Mouse (Mus musculus): Measurements from ENCODE around the gene Gm49388. TPM values are rescaled to one million over a fixed set of nuclear protein-coding genes. Genes with fewer than 3 reads are reported as not detected.
A peak's percentile ranks its signal among the peaks of the same experiment; 100 is the strongest.
"Not testable (repeated sequence)": the region's sequence is repeated elsewhere in the genome, so short reads cannot be mapped to it uniquely, and the experiment has no call there.

Gm49388 gene
- polyA plus RNA-seq, 1 experiment = 1.4 TPM

GRCm38 (mm10) chr7:127837473-127837872 is 52.1 kb downstream of the Gm49388 start:
- Histone ChIP-seq H3K79me3 (ENCODE audit: low read depth) (no peaks in the 10 kb centered on the region), H3K27me3 (ENCODE audit: control insufficient read depth, insufficient read depth, insufficient read length) (no peaks in the 10 kb centered on the region), H3K4me3 (ENCODE audit: insufficient read depth, poor library complexity, severe bottlenecking) (no peak overlapping the region), H3K36me3 (ENCODE audit: control insufficient read depth, insufficient read depth) (no peaks in the 10 kb centered on the region), H3K79me2 (ENCODE audit: control insufficient read depth, insufficient read depth) (peaks cover 6% of the 10 kb centered on the region), H3ac (ENCODE audit: control insufficient read depth, insufficient read length, low read depth) (no peak overlapping the region)
- TF ChIP-seq FOSL1 (IDR thresholded peaks at IDR 0.05; ENCODE audit: insufficient read depth, low read length, poor library complexity, severe bottlenecking) = no peak

- not testable (repeated sequence) for H3ac ChIP-seq (ENCODE audit: control insufficient read depth, insufficient read length, low read depth); H3K27me3 ChIP-seq (ENCODE audit: control insufficient read depth, insufficient read depth, insufficient read length); H3K79me2 ChIP-seq (ENCODE audit: control insufficient read depth, insufficient read depth); H3K4me3 ChIP-seq (ENCODE audit: insufficient read depth, poor library complexity, severe bottlenecking); H3K36me3 ChIP-seq (ENCODE audit: control insufficient read depth, insufficient read depth); H3K79me3 ChIP-seq (ENCODE audit: low read depth)
These were observed 52.5 kb downstream of the Gm49388 start for GRCm38 (mm10) chr7:127837878-127838277.

GRCm38 (mm10) chr7:127840031-127840430 is 54.6 kb downstream of the Gm49388 start:
- Histone ChIP-seq H3K79me2 (ENCODE audit: control insufficient read depth, insufficient read depth) (peaks cover 12% of the 10 kb centered on the region), H3K36me3 (ENCODE audit: control insufficient read depth, insufficient read depth) (peaks cover 18% of the 10 kb centered on the region)
- not testable (repeated sequence) for H3K4me3 ChIP-seq (ENCODE audit: insufficient read depth, poor library complexity, severe bottlenecking); H3ac ChIP-seq (ENCODE audit: control insufficient read depth, insufficient read length, low read depth); H3K27me3 ChIP-seq (ENCODE audit: control insufficient read depth, insufficient read depth, insufficient read length); H3K79me3 ChIP-seq (ENCODE audit: low read depth)

GRCm38 (mm10) chr7:127840886-127841285 is 55.5 kb downstream of the Gm49388 start:
- no peak overlapping the region for H3ac ChIP-seq (ENCODE audit: control insufficient read depth, insufficient read length, low read depth)
- H3K36me3 ChIP-seq (ENCODE audit: control insufficient read depth, insufficient read depth) = peaks cover 24% of the 10 kb centered on the region
- H3K79me3 ChIP-seq (ENCODE audit: low read depth) = peaks cover 2% of the 10 kb centered on the region
- no peaks in the 10 kb centered on the region for H3K27me3 ChIP-seq (ENCODE audit: control insufficient read depth, insufficient read depth, insufficient read length)
- TF ChIP-seq MYOD1 (IDR thresholded peaks at IDR 0.05; ENCODE audit: control insufficient read depth, insufficient read length, low read depth) = no peak
- H3K4me3 ChIP-seq (ENCODE audit: insufficient read depth, poor library complexity, severe bottlenecking) = no peak overlapping the region
- peaks cover 12% of the 10 kb centered on the region for H3K79me2 ChIP-seq (ENCODE audit: control insufficient read depth, insufficient read depth)

GRCm38 (mm10) chr7:127841340-127842000 is 56.1 kb downstream of the Gm49388 start:
- peaks cover 29% of the 10 kb centered on the region for H3K36me3 ChIP-seq (ENCODE audit: control insufficient read depth, insufficient read depth)
- H3K79me2 ChIP-seq (ENCODE audit: control insufficient read depth, insufficient read depth) = peaks cover 12% of the 10 kb centered on the region
- H3K4me3 ChIP-seq (ENCODE audit: insufficient read depth, poor library complexity, severe bottlenecking) = peak overlapping the region; percentile 74
- no peaks in the 10 kb centered on the region for H3K27me3 ChIP-seq (ENCODE audit: control insufficient read depth, insufficient read depth, insufficient read length)
- peak overlapping the region; percentile 95 for H3ac ChIP-seq (ENCODE audit: control insufficient read depth, insufficient read length, low read depth)
- H3K79me3 ChIP-seq (ENCODE audit: low read depth) = peaks cover 2% of the 10 kb centered on the region
- TF ChIP-seq MYOD1 (IDR thresholded peaks at IDR 0.05; ENCODE audit: control insufficient read depth, insufficient read length, low read depth) (no peak), USF1 (IDR thresholded peaks at IDR 0.05; ENCODE audit: low read depth) (peak; percentile 94), CTCF (IDR thresholded peaks at IDR 0.05; ENCODE audit: control insufficient read depth, insufficient read depth, insufficient read length) (no peak), MYOG (IDR thresholded peaks at IDR 0.05; ENCODE audit: control insufficient read depth, extremely low read depth, insufficient read length) (no peak), CEBPB (IDR thresholded peaks at IDR 0.05; ENCODE audit: low read depth) (no peak), MAX (IDR thresholded peaks at IDR 0.05) (peak; percentile 96)

- Histone ChIP-seq H3K4me3 (ENCODE audit: insufficient read depth, poor library complexity, severe bottlenecking) (peak overlapping the region; percentile 74), H3K27me3 (ENCODE audit: control insufficient read depth, insufficient read depth, insufficient read length) (no peaks in the 10 kb centered on the region), H3K79me3 (ENCODE audit: low read depth) (peaks cover 2% of the 10 kb centered on the region), H3ac (ENCODE audit: control insufficient read depth, insufficient read length, low read depth) (peak overlapping the region; percentile 95), H3K36me3 (ENCODE audit: control insufficient read depth, insufficient read depth) (peaks cover 35% of the 10 kb centered on the region), H3K79me2 (ENCODE audit: control insufficient read depth, insufficient read depth) (peaks cover 12% of the 10 kb centered on the region)
- TF ChIP-seq MYOD1 (IDR thresholded peaks at IDR 0.05; ENCODE audit: control insufficient read depth, insufficient read length, low read depth) (no peak), FOSL1 (IDR thresholded peaks at IDR 0.05; ENCODE audit: insufficient read depth, low read length, poor library complexity, severe bottlenecking) (no peak), USF1 (IDR thresholded peaks at IDR 0.05; ENCODE audit: low read depth) (no peak), MYOG (IDR thresholded peaks at IDR 0.05; ENCODE audit: control insufficient read depth, extremely low read depth, insufficient read length) (no peak), CTCF (IDR thresholded peaks at IDR 0.05; ENCODE audit: control insufficient read depth, insufficient read depth, insufficient read length) (no peak), CEBPB (IDR thresholded peaks at IDR 0.05; ENCODE audit: low read depth) (no peak), MAX (IDR thresholded peaks at IDR 0.05) (no peak)
These were observed 56.8 kb downstream of the Gm49388 start for GRCm38 (mm10) chr7:127842001-127842718.

Data from C2C12 (cell line).